Comparison of ENCODE assay signal across 30 mouse cellular contexts in genomic region chr6:112291146-112291545, GRCm38 (mm10). TPM values are rescaled to one million over a fixed set of nuclear protein-coding genes. Genes with fewer than 3 reads are reported as not detected.
"Had no signal": no experiment of that assay in that cellular context is flagged by ENCODE, and none has a peak within 500 bp of the region (broad histone marks: within the 10 kb centered on the region; RNA-seq: fewer than 3 reads in every experiment).

No protein-coding gene starts in this region.

- H3K4me2 ChIP-seq: embryonic facial prominence, embryonic 12.5 days; embryonic facial prominence, embryonic 13.5 days; embryonic facial prominence, embryonic 15.5 days; forebrain, embryonic 12.5 days; forebrain, embryonic 13.5 days; forebrain, embryonic 15.5 days had no signal

- DNase-seq: cerebellum, adult 18-20 months; cerebellum, adult 2 months; cerebellum, adult 8-10 months; cerebellum, adult 9-10 months; cerebellum, adult 9-11 months; cerebellum, postnatal 10 days; cerebellum, postnatal 14 days; cerebellum, postnatal 25 days; cerebellum, postnatal 36 days; embryo, embryonic 11 days; forebrain, postnatal 0 days; gastrocnemius, adult 2 months; gastrocnemius, postnatal 10 days; gastrocnemius, postnatal 14 days; gastrocnemius, postnatal 25 days; gastrocnemius, postnatal 36 days; heart, adult 18-20 months; heart, adult 2 months had no signal

- H3K9me3 ChIP-seq: embryonic facial prominence, embryonic 10.5 days; embryonic facial prominence, embryonic 12.5 days; embryonic facial prominence, embryonic 13.5 days; embryonic facial prominence, embryonic 15.5 days; forebrain, embryonic 10.5 days; forebrain, embryonic 12.5 days; forebrain, embryonic 13.5 days; forebrain, embryonic 15.5 days had no signal

- H3K27me3 ChIP-seq: embryonic facial prominence, embryonic 12.5 days; embryonic facial prominence, embryonic 13.5 days; embryonic facial prominence, embryonic 15.5 days; forebrain, embryonic 12.5 days; forebrain, embryonic 13.5 days; forebrain, embryonic 15.5 days had no signal

- H3K27ac ChIP-seq: embryonic facial prominence, embryonic 10.5 days; embryonic facial prominence, embryonic 12.5 days; embryonic facial prominence, embryonic 13.5 days; embryonic facial prominence, embryonic 15.5 days; forebrain, embryonic 10.5 days; forebrain, embryonic 12.5 days; forebrain, embryonic 13.5 days; forebrain, embryonic 15.5 days; heart, adult 2 months had no signal

- H3K9ac ChIP-seq: embryonic facial prominence, embryonic 12.5 days; embryonic facial prominence, embryonic 13.5 days; embryonic facial prominence, embryonic 15.5 days; forebrain, embryonic 12.5 days; forebrain, embryonic 13.5 days; forebrain, embryonic 15.5 days; forebrain, postnatal 0 days had no signal

- H3K4me3 ChIP-seq: embryonic facial prominence, embryonic 10.5 days; embryonic facial prominence, embryonic 12.5 days; embryonic facial prominence, embryonic 13.5 days; embryonic facial prominence, embryonic 15.5 days; erythroblast, embryonic 14.5 days; forebrain, embryonic 10.5 days; forebrain, embryonic 12.5 days; forebrain, embryonic 13.5 days; forebrain, embryonic 15.5 days; gastrocnemius, adult 2 months; heart, adult 2 months had no signal

- H3K36me3 ChIP-seq: embryonic facial prominence, embryonic 10.5 days; embryonic facial prominence, embryonic 12.5 days; embryonic facial prominence, embryonic 13.5 days; forebrain, embryonic 10.5 days; forebrain, embryonic 12.5 days; forebrain, embryonic 15.5 days had no signal

- H3K4me1 ChIP-seq: embryonic facial prominence, embryonic 15.5 days; forebrain, embryonic 10.5 days; forebrain, embryonic 12.5 days; forebrain, embryonic 13.5 days; forebrain, embryonic 15.5 days had no signal

- ATAC-seq: forebrain, embryonic 13.5 days; forebrain, embryonic 14.5 days; forebrain, embryonic 15.5 days; forebrain, embryonic 16.5 days; forebrain, postnatal 0 days had no signal

RNA-seq across cellular contexts. Expression of gene Lmcd1, which starts 17.6 kb away (rescaled TPM):
- total RNA-seq: granulocyte monocyte progenitor cell, adult 5-6 weeks had no signal
- polyA plus RNA-seq: erythroblast, embryonic 14.5 days had no signal
